Mouse (Mus musculus) forebrain, embryonic 15.5 days (tissue): ENCODE measurements around the gene Arhgap45. TPM values are rescaled to one million over a fixed set of nuclear protein-coding genes. Genes with fewer than 3 reads are reported as not detected.
A peak's percentile ranks its signal among the peaks of the same experiment; 100 is the strongest.

ENCODE experiments used
- ATAC-seq: fragments of 200-750 bp; cut with Nextera tagmentation; replicated peaks from 2 replicates; pipeline ENCODE4 v1.8.0; 2017; ENCODE audit warnings: mild to moderate bottlenecking, moderate TSS enrichment, moderate library complexity
- H3K27ac ChIP-seq: fragments of 300-500 bp; sonication (generic); replicated peaks from 2 replicates; pipeline ENCODE4 v1.5.1; 2015; ENCODE audit warnings: mild to moderate bottlenecking, inconsistent platforms
- H3K27me3 ChIP-seq: fragments of 300-500 bp; sonication (generic); 2 replicates; pipeline ENCODE4 v1.6.1; 2015; ENCODE audit warnings: inconsistent platforms
- H3K36me3 ChIP-seq: fragments of 300-500 bp; sonication (generic); 2 replicates; pipeline ENCODE4 v1.6.1; 2015; ENCODE audit warnings: mild to moderate bottlenecking, inconsistent platforms
- H3K4me1 ChIP-seq: fragments of 300-500 bp; sonication (generic); 2 replicates; pipeline ENCODE4 v1.6.1; 2015; ENCODE audit warnings: inconsistent platforms
- H3K4me2 ChIP-seq: fragments of 300-500 bp; sonication (generic); replicated peaks from 2 replicates; pipeline ENCODE4 v1.6.1; 2015; ENCODE audit warnings: mild to moderate bottlenecking, inconsistent platforms
- H3K4me3 ChIP-seq: fragments of 300-500 bp; sonication (generic); 2 replicates; pipeline ENCODE4 v1.5.1; 2015; ENCODE audit warnings: mild to moderate bottlenecking, inconsistent platforms
- H3K9ac ChIP-seq: fragments of 300-500 bp; sonication (generic); replicated peaks from 2 replicates; pipeline ENCODE4 v1.6.1; 2015; ENCODE audit warnings: mild to moderate bottlenecking, inconsistent platforms
- H3K9me3 ChIP-seq: fragments of 300-500 bp; sonication (generic); 2 replicates; pipeline ENCODE4 v1.6.1; 2016; ENCODE audit warnings: inconsistent platforms
- WGBS: fragments of 180-500 bp; shearing (Covaris S2); methylation state at CpG from one replicate; pipeline ENCODE4 v1.1.7; 2015; ENCODE audit warnings: mixed read lengths; 5-methylcytosine and 5-hydroxymethylcytosine counted together
- polyA plus RNA-seq: library from polyadenylated mRNA; unstranded; fragments of >200 nt; fragmentation: Nextera tagmentation; extraction: Ambion mirVana; gene quantifications from 2 replicates; pipeline ENCODE4 v1.2.1, GENCODE M21; 2015

Arhgap45 gene
- polyA plus RNA-seq, 1 experiment from 2014 or later, result 1.3 TPM

DNA sequence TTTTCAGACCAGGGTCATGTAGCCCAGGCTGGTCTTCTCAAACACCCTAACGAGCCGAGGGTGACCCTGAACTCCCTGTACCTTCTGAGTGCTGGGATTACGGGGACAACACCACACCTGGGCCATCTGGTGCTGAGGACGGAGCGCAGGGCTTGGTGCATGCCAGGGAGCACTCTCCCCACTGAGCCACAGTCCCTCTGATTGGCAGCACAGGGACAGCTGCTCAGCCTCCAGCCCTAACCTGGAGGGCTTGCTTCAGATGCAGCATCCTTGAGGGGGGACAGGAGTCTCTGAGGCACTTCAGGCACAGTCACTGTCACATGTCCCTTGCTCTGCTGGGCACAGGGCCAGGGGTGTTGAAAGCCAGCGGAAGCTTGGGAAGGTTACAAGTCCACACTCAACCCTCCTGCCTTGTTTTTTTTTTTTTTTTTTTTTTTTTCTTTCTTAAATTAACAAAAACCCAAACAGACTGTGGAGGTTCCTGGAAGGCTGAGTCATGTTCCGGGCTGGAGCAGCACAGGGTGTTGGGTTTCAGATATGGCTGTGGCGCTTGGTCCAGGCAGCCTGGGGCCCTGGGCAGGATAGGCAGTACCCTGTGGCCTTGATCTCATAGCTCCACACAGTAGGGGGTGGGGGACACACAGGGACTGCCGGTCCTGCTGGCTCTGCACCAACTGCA lies 54.5 kb downstream of the Arhgap45 start:
- WGBS, result 66% methylated on average over 9 of the region's 9 CpGs
- 0 out of 2 replicates have a peak overlapping the region, but pooled peaks have one; percentile 3 for H3K27ac ChIP-seq
- no peak overlapping the region for H3K4me3 ChIP-seq
- no peaks in the 10 kb centered on the region for H3K36me3 ChIP-seq
- no peak overlapping the region for H3K4me2 ChIP-seq
- no peak overlapping the region for H3K9ac ChIP-seq
- H3K27me3 ChIP-seq, result no peaks in the 10 kb centered on the region
- no peaks in the 10 kb centered on the region for H3K4me1 ChIP-seq
- no peaks in the 10 kb centered on the region for H3K9me3 ChIP-seq
- no peak for ATAC-seq

- no peak overlapping the region for H3K27ac ChIP-seq
- no peaks in the 10 kb centered on the region for H3K36me3 ChIP-seq
- H3K4me1 ChIP-seq, result no peaks in the 10 kb centered on the region
- no peaks in the 10 kb centered on the region for H3K9me3 ChIP-seq
- no peak overlapping the region for H3K4me2 ChIP-seq
- no peak overlapping the region for H3K4me3 ChIP-seq
- WGBS, result 84% methylated on average over 3 of the region's 3 CpGs
- H3K9ac ChIP-seq, result no peak overlapping the region
- H3K27me3 ChIP-seq, result no peaks in the 10 kb centered on the region
- no peak for ATAC-seq
Observed at GRCm38 (mm10) chr10:80071516-80071900, 55.1 kb downstream of the Arhgap45 start.

GRCm38 (mm10) chr10:80072623-80073489 lies 56.4 kb downstream of the Arhgap45 start:
- 84% methylated on average over 20 of the region's 20 CpGs for WGBS
- no peak overlapping the region for H3K4me2 ChIP-seq
- no peaks in the 10 kb centered on the region for H3K36me3 ChIP-seq
- H3K27ac ChIP-seq, result no peak overlapping the region
- no peak overlapping the region for H3K9ac ChIP-seq
- H3K27me3 ChIP-seq, result no peaks in the 10 kb centered on the region
- no peak overlapping the region for H3K4me3 ChIP-seq
- no peaks in the 10 kb centered on the region for H3K4me1 ChIP-seq
- ATAC-seq, result no peak
- H3K9me3 ChIP-seq, result no peaks in the 10 kb centered on the region

DNA sequence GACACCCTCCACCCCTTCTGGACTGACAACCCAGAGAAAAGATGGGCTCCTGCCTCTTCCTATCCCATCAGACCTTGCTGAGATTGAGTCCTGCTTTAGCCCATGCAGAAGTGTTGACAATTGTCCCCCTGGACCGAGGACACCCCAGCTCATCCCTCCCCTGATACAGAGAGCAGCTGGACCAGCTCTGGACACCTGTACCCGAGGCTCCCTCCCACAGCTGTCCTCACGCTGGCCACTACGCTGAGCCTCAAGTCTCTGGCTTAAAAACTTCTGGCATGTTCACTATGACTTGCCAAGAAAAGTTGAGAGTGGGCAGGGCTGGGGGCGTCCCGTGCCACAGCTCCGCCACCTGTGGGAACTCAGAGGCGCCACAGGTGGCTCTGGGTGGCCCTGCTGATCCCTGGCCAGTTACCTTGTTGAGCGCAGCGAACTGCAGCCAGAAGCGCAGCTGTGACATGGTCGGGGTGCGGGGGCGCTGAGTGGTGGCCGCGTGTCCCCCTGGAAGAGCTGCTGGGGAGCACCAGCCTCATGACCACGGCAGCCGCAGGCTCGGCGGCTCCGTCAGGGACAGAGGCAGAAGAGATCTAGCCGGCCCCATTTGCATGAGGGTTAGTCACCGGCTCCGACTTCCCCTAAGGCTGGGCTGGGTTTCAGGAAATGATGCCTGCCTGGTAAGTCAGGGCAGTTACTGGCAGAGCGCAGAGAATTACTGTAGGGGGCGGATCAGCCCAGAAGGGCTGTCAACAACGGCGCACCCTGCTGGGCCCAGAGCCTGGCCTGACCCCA lies 58.6 kb downstream of the Arhgap45 start:
- ATAC-seq, result no peak
- Histone ChIP-seq H3K27me3 (no peaks in the 10 kb centered on the region), H3K4me1 (no peaks in the 10 kb centered on the region), H3K27ac (no peak overlapping the region), H3K36me3 (peaks cover 5% of the 10 kb centered on the region; the same call in 1 of the 2 replicates), H3K9ac (no peak overlapping the region), H3K4me3 (no peak overlapping the region), H3K4me2 (no peak overlapping the region), H3K9me3 (no peaks in the 10 kb centered on the region)
- 23% methylated on average over 28 of the region's 28 CpGs for WGBS

GRCm38 (mm10) chr10:80075924-80076323 lies 59.5 kb downstream of the Arhgap45 start:
- no peak for ATAC-seq
- Histone ChIP-seq H3K4me1 (no peaks in the 10 kb centered on the region), H3K4me3 (no peak overlapping the region), H3K36me3 (peaks cover 11% of the 10 kb centered on the region), H3K27me3 (no peaks in the 10 kb centered on the region), H3K9ac (no peak overlapping the region), H3K4me2 (no peak overlapping the region), H3K9me3 (no peaks in the 10 kb centered on the region), H3K27ac (no peak overlapping the region)
- WGBS, result 33% methylated on average over 1 of the region's 1 CpGs

DNA sequence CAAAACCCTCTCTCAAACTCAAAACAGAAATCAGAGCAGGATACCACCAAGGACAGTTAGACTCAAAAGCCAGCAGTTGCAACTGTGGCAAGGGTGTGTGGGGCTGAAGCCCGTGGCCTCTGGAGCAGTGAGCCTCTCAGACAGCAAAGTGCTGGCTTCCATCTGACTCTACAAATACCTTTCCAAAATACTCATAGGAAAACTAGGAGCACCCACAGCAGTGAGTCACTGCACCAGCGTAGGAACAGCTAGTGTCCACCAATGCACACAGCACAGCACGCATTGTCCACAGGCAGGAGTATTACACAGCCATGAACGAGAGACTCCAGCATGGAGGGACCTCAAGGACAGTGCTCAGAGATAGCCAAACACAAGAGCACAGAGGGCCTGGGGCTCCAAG lies 59.9 kb downstream of the Arhgap45 start:
- H3K27ac ChIP-seq, result no peak overlapping the region
- 94% methylated on average over 4 of the region's 4 CpGs for WGBS
- no peak overlapping the region for H3K4me3 ChIP-seq
- no peaks in the 10 kb centered on the region for H3K27me3 ChIP-seq
- peaks cover 16% of the 10 kb centered on the region for H3K36me3 ChIP-seq
- no peak for ATAC-seq
- H3K9me3 ChIP-seq, result no peaks in the 10 kb centered on the region
- no peak overlapping the region for H3K4me2 ChIP-seq
- H3K4me1 ChIP-seq, result no peaks in the 10 kb centered on the region
- no peak overlapping the region for H3K9ac ChIP-seq

DNA sequence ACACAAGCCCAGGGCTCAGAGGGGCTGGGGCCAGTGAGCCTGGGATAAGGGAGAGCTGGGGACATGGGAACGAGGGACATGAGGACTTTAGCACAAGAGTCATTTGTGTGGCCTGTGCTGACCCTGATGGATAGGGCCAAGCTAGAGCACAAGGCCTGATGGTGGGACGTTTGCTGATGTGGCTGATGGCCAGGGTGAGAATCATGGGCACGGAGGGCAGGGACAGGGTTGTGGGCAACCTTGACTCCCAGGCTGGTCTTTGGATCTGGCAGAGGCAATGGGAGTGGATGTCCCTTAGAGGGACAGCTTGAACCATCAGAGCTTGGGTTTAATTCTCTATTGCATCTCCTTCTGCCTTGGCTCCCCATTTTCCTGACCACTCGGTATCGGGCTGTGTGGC lies 60.9 kb downstream of the Arhgap45 start:
- Histone ChIP-seq H3K4me3 (no peak overlapping the region), H3K27ac (no peak overlapping the region), H3K36me3 (peaks cover 25% of the 10 kb centered on the region), H3K4me2 (no peak overlapping the region), H3K4me1 (no peaks in the 10 kb centered on the region), H3K9ac (no peak overlapping the region), H3K9me3 (no peaks in the 10 kb centered on the region), H3K27me3 (no peaks in the 10 kb centered on the region)
- no peak for ATAC-seq
- WGBS, result 85% methylated on average over 5 of the region's 5 CpGs

DNA sequence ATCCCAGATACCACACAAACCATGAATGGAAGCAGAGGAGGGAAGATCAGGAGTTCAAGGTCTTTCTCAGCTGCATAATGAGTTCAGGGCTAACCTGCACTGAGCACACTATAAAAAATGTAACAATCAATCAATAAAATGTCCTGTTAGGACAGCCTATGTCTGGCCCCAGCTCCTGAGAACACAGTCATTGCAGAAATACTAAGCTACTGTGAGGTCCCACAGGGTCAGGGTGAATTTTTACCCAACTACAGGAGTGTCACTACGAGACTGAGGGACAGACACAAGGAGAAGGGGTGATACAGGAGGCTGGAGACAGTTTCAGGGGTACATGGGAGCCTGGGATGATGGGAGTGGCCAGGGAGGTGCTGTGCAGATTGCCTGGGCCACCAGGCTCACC lies 61.9 kb downstream of the Arhgap45 start:
- H3K4me2 ChIP-seq, result no peak overlapping the region
- no peak overlapping the region for H3K9ac ChIP-seq
- no peaks in the 10 kb centered on the region for H3K4me1 ChIP-seq
- H3K4me3 ChIP-seq, result no peak overlapping the region
- H3K27me3 ChIP-seq, result no peaks in the 10 kb centered on the region
- no peaks in the 10 kb centered on the region for H3K9me3 ChIP-seq
- 76% methylated on average over 1 of the region's 1 CpGs for WGBS
- H3K27ac ChIP-seq, result no peak overlapping the region
- ATAC-seq, result no peak
- H3K36me3 ChIP-seq, result peaks cover 27% of the 10 kb centered on the region

DNA sequence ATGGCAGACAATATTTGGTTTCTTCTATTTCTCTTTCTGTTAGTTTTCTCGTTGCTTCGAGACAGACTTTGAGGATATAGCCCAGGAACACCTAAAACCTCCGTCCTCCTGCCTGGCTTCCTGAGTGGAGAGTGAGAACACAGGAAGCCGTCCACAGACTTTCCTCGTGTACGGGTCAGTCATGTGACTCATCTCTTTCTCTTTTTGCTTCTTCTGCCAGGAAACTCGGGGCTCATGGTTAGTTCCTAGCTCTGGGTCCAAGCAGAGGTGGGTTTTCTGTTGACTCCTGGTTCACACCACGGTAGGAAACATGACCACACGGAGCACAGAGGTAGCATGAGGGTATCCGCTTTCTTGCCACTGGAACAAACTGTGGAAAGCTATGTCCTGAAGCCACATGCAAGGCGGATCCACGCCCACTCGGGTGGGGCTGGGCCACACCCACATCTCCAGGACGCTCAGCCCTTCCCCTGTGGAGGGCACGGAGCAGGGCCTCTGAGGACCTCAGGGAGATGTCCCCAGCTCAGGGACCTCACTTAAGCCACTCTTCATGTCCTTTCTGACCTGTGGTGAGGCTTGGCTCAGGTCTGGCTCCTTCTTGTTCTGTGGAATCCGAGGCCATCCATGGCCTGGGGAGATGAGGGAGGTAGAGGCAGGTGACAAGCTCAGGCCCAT lies 64.1 kb downstream of the Arhgap45 start:
- Histone ChIP-seq H3K9ac (no peak overlapping the region), H3K4me1 (peaks cover 10% of the 10 kb centered on the region), H3K27ac (no peak overlapping the region), H3K4me3 (no peak overlapping the region), H3K9me3 (no peaks in the 10 kb centered on the region), H3K4me2 (no peak overlapping the region), H3K36me3 (peaks cover 32% of the 10 kb centered on the region), H3K27me3 (no peaks in the 10 kb centered on the region)
- 88% methylated on average over 16 of the region's 16 CpGs for WGBS
- ATAC-seq, result no peak
